9 mouse cellular contexts compared by ENCODE assay signal in the genomic region with DNA sequence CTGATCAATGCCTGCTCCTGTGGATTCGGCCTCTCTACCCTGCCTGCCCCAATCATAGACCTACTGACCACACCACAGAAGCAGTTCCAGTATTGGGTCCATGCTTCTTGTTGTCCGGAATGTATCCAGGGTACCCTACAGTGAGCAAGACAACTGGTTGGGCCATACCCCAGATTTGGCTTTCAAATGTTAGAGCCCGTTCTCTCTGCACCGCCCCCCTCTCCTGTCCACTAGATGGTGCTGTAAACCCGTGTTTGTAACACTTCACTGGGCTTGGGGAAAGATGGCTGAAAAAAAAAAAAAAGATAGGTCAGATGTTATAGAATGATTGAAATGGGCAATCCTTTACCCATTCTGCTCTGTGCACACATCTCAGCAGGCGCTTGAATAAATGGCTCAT. TPM values are rescaled to one million over a fixed set of nuclear protein-coding genes. Genes with fewer than 3 reads are reported as not detected.
DNase-seq lines count a peak whose midpoint lies in the region; ATAC-seq and TF ChIP-seq lines count a peak whose summit lies in the region.
"Had no signal": no experiment of that assay in that cellular context is flagged by ENCODE, and none has a peak within 500 bp of the region (broad histone marks: within the 10 kb centered on the region; RNA-seq: fewer than 3 reads in every experiment).

No protein-coding gene starts in this region.

- no peak for DNase-seq in heart, postnatal 0 days (ENCODE audit: low spot score)
- DNase-seq in heart, adult 11 months: no peak
- peak; percentile 55 for DNase-seq in adrenal gland, postnatal 14 days
- DNase-seq in embryonic facial prominence, embryonic 10.5 days (ENCODE audit: low spot score): peak; percentile 65
- DNase-seq in left cerebral cortex, adult 18-20 months (ENCODE audit: low spot score in 2 of 2): peak; percentile 57 to 68

- H3K27me3 ChIP-seq in heart, postnatal 0 days (ENCODE audit: control insufficient read depth, insufficient read depth, low read length): no peaks in the 10 kb centered on the region
- H3K27me3 ChIP-seq in embryonic facial prominence, embryonic 10.5 days (replicated peaks; ENCODE audit: low read depth, poor library complexity, severe bottlenecking): no peaks in the 10 kb centered on the region
- no peaks in the 10 kb centered on the region for H3K27me3 ChIP-seq in hindbrain, embryonic 16.5 days (replicated peaks; ENCODE audit: control insufficient read depth, insufficient read depth, low read length)
- no peaks in the 10 kb centered on the region for H3K27me3 ChIP-seq in midbrain, embryonic 16.5 days (ENCODE audit: control insufficient read depth, insufficient read depth, low read depth, low read length)
- no peaks in the 10 kb centered on the region for H3K27me3 ChIP-seq in stomach, embryonic 14.5 days (ENCODE audit: control insufficient read depth, insufficient read depth, low read length)
- H3K27me3 ChIP-seq: lung, embryonic 15.5 days had no signal

- H3K4me1 ChIP-seq in heart, postnatal 0 days (ENCODE audit: control insufficient read depth, insufficient read depth): no peaks in the 10 kb centered on the region
- H3K4me1 ChIP-seq in embryonic facial prominence, embryonic 10.5 days: no peaks in the 10 kb centered on the region
- no peaks in the 10 kb centered on the region for H3K4me1 ChIP-seq in hindbrain, embryonic 16.5 days (ENCODE audit: control insufficient read depth, insufficient read depth, low read depth, low read length)
- H3K4me1 ChIP-seq in midbrain, embryonic 16.5 days (ENCODE audit: control insufficient read depth, insufficient read depth, low read length): peaks cover 7% of the 10 kb centered on the region
- no peaks in the 10 kb centered on the region for H3K4me1 ChIP-seq in stomach, embryonic 14.5 days (ENCODE audit: control insufficient read depth, insufficient read depth, low read length)
- H3K4me1 ChIP-seq: lung, embryonic 15.5 days had no signal

- no peak overlapping the region for H3K9ac ChIP-seq in heart, postnatal 0 days (replicated peaks; ENCODE audit: low read depth, low read length)
- H3K9ac ChIP-seq in hindbrain, embryonic 16.5 days (ENCODE audit: low read depth, low read length): no peak overlapping the region
- H3K9ac ChIP-seq in midbrain, embryonic 16.5 days (ENCODE audit: low read depth, low read length): no peak overlapping the region
- no peak overlapping the region for H3K9ac ChIP-seq in stomach, embryonic 14.5 days (replicated peaks; ENCODE audit: low read depth, low read length)
- H3K9ac ChIP-seq: lung, embryonic 15.5 days had no signal

- no peaks in the 10 kb centered on the region for H3K9me3 ChIP-seq in heart, postnatal 0 days (replicated peaks; ENCODE audit: control insufficient read depth, low read length)
- no peaks in the 10 kb centered on the region for H3K9me3 ChIP-seq in embryonic facial prominence, embryonic 10.5 days
- no peaks in the 10 kb centered on the region for H3K9me3 ChIP-seq in hindbrain, embryonic 16.5 days (ENCODE audit: control insufficient read depth, low read length)
- H3K9me3 ChIP-seq in midbrain, embryonic 16.5 days (replicated peaks; ENCODE audit: control insufficient read depth, low read length, poor library complexity, severe bottlenecking): no peaks in the 10 kb centered on the region
- no peaks in the 10 kb centered on the region for H3K9me3 ChIP-seq in stomach, embryonic 14.5 days (ENCODE audit: control insufficient read depth, low read depth, low read length)
- H3K9me3 ChIP-seq: lung, embryonic 15.5 days had no signal

- H3K4me2 ChIP-seq in heart, postnatal 0 days (ENCODE audit: low read depth, low read length): no peak overlapping the region
- no peak overlapping the region for H3K4me2 ChIP-seq in hindbrain, embryonic 16.5 days (ENCODE audit: low read length)
- H3K4me2 ChIP-seq in midbrain, embryonic 16.5 days (ENCODE audit: low read length): no peak overlapping the region
- no peak overlapping the region for H3K4me2 ChIP-seq in stomach, embryonic 14.5 days (replicated peaks; ENCODE audit: low read depth, low read length)
- H3K4me2 ChIP-seq: lung, embryonic 15.5 days had no signal

- H3K36me3 ChIP-seq in heart, postnatal 0 days (replicated peaks; ENCODE audit: control insufficient read depth, insufficient read depth, low read length): no peaks in the 10 kb centered on the region
- no peaks in the 10 kb centered on the region for H3K36me3 ChIP-seq in embryonic facial prominence, embryonic 10.5 days (replicated peaks)
- no peaks in the 10 kb centered on the region for H3K36me3 ChIP-seq in hindbrain, embryonic 16.5 days (ENCODE audit: control insufficient read depth, insufficient read depth, low read length)
- H3K36me3 ChIP-seq in midbrain, embryonic 16.5 days (ENCODE audit: control insufficient read depth, insufficient read depth, low read length): no peaks in the 10 kb centered on the region
- H3K36me3 ChIP-seq in stomach, embryonic 14.5 days (ENCODE audit: control insufficient read depth, insufficient read depth, low read length): no peaks in the 10 kb centered on the region
- H3K36me3 ChIP-seq: lung, embryonic 15.5 days had no signal

- no peak for ATAC-seq in heart, postnatal 0 days (ENCODE audit: insufficient read depth, low read depth)
- peak; percentile 86 for ATAC-seq in hindbrain, embryonic 16.5 days
- peak; percentile 79 for ATAC-seq in midbrain, embryonic 16.5 days
- peak; percentile 49; the same call in 1 of the 2 replicates for ATAC-seq in stomach, embryonic 14.5 days (ENCODE audit: insufficient number of reproducible peaks, insufficient read depth, low FRiP score, low read depth)

- TF ChIP-seq EP300 in heart, postnatal 0 days (IDR thresholded peaks at IDR 0.05; ENCODE audit: low read depth): no peak

- TF ChIP-seq CTCF in heart, postnatal 0 days (IDR thresholded peaks at IDR 0.05; ENCODE audit: low read depth): peak; percentile 54

- no peak overlapping the region for H3K27ac ChIP-seq in heart, postnatal 0 days (ENCODE audit: low read depth)
- H3K27ac ChIP-seq in embryonic facial prominence, embryonic 10.5 days (replicated peaks): no peak overlapping the region
- no peak overlapping the region for H3K27ac ChIP-seq in hindbrain, embryonic 16.5 days (ENCODE audit: low read depth, low read length)
- H3K27ac ChIP-seq in midbrain, embryonic 16.5 days (ENCODE audit: low read length): no peak overlapping the region
- no peak overlapping the region for H3K27ac ChIP-seq in stomach, embryonic 14.5 days (ENCODE audit: low read length)
- H3K27ac ChIP-seq: lung, embryonic 15.5 days had no signal

- H3K4me3 ChIP-seq in heart, postnatal 0 days (ENCODE audit: low read depth, low read length): no peak overlapping the region
- no peak overlapping the region for H3K4me3 ChIP-seq in embryonic facial prominence, embryonic 10.5 days
- H3K4me3 ChIP-seq in hindbrain, embryonic 16.5 days (ENCODE audit: low read length): no peak overlapping the region
- no peak overlapping the region for H3K4me3 ChIP-seq in midbrain, embryonic 16.5 days (ENCODE audit: low read depth, low read length)
- no peak overlapping the region for H3K4me3 ChIP-seq in stomach, embryonic 14.5 days (ENCODE audit: low read depth, low read length)
- H3K4me3 ChIP-seq: lung, embryonic 15.5 days had no signal

- WGBS in heart, postnatal 0 days: 22% methylated on average over 6 of the region's 6 CpGs
- 25% methylated on average over 6 of the region's 6 CpGs for WGBS in embryonic facial prominence, embryonic 10.5 days
- WGBS in hindbrain, embryonic 16.5 days: 26% methylated on average over 6 of the region's 6 CpGs
- 27% methylated on average over 6 of the region's 6 CpGs for WGBS in midbrain, embryonic 16.5 days
- 19% methylated on average over 6 of the region's 6 CpGs for WGBS in stomach, embryonic 14.5 days

RNA-seq across cellular contexts. Expression of gene B3gat2, which starts 56.1 kb away (rescaled TPM):
- total RNA-seq in heart, postnatal 0 days (2014; rRNA removed; ENCODE audit: low replicate concordance): not detected in 2 replicates
- polyA plus RNA-seq in heart, postnatal 0 days (2015; fragmentation: Nextera tagmentation; extraction: Ambion mirVana): 0.16 and 0.22 TPM in 2 replicates
- total RNA-seq in adrenal gland, postnatal 14 days (2021): not detected in 2 replicates
- polyA plus RNA-seq in embryonic facial prominence, embryonic 10.5 days (2016; fragmentation: Nextera tagmentation; extraction: Ambion mirVana): 0.76 and 0.91 TPM in 2 replicates
- polyA plus RNA-seq in hindbrain, embryonic 16.5 days (2015; fragmentation: Nextera tagmentation; extraction: Ambion mirVana): 18.3 and 20.8 TPM in 2 replicates
- 1 to 10 TPM; 6.9 to 8.6 TPM for total RNA-seq in left cerebral cortex, adult 18-20 months (2021)
- polyA plus RNA-seq in midbrain, embryonic 16.5 days (2015; fragmentation: Nextera tagmentation; extraction: Ambion mirVana): 16.3 and 20.2 TPM in 2 replicates
- polyA plus RNA-seq in stomach, embryonic 14.5 days (2014; fragmentation: Nextera tagmentation; extraction: Ambion mirVana): 0.83 and 0.88 TPM in 2 replicates

Comparison
In these comparisons a context has a peak if more than half of its experiments do, and no peak if none do; other contexts are left out.
1. DNase-seq: peak in adrenal gland, postnatal 14 days (single experiment), embryonic facial prominence, embryonic 10.5 days (single experiment) and left cerebral cortex, adult 18-20 months (2 of 2); none in heart, postnatal 0 days (single experiment) and heart, adult 11 months (single experiment).